Mouse (Mus musculus) granulocyte monocyte progenitor cell, adult 5-6 weeks (primary cell): ENCODE data around the gene Ptafr. TPM values are rescaled to one million over a fixed set of nuclear protein-coding genes. Genes with fewer than 3 reads are reported as not detected.

ENCODE experiments used
- ATAC-seq: replicated peaks from 2 replicates; pipeline ENCODE4 v1.8.0; 2016; ENCODE audit warnings: mild to moderate bottlenecking, moderate TSS enrichment, inconsistent platforms; ENCODE audit not compliant: poor library complexity, severe bottlenecking
- total RNA-seq, 2 experiments: library from RNA; stranded (forward) in 1 of 2; stranded (reverse) in 1 of 2; fragments of 200-712, 200-1000 nt in 1 of 2; fragments of >200 nt in 1 of 2; fragmentation: Nextera tagmentation in 1 of 2; gene quantifications; 2 replicates each; pipeline ENCODE4 v1.2.3; 2014 to 2017

The Ptafr gene
- total RNA-seq (2014; fragmentation: Nextera tagmentation): 2.4 TPM in 2 replicates
- total RNA-seq (2017): 1.2 and 1.4 TPM in 2 replicates

- ATAC-seq: peak; percentile 95
These were observed at the start of gene Ptafr for GRCm38 (mm10) chr4:132563965-132564364. Gene Ptafr, plus strand, starts transcription at chr4:132564067.

- peak; percentile 22 for ATAC-seq
These were observed 49.2 kb upstream of the Ptafr start for GRCm38 (mm10) chr4:132514555-132515135.

GRCm38 (mm10) chr4:132515369-132516155 lies 48.3 kb upstream of the Ptafr start:
- peak; percentile 84 for ATAC-seq

- ATAC-seq: no peak
These were observed 45.8 kb upstream of the Ptafr start for GRCm38 (mm10) chr4:132518066-132518465.

- ATAC-seq: no peak
These were observed 44.7 kb upstream of the Ptafr start for GRCm38 (mm10) chr4:132519188-132519587.

- ATAC-seq: no peak
These were observed 39.5 kb upstream of the Ptafr start for GRCm38 (mm10) chr4:132524321-132524741.

GRCm38 (mm10) chr4:132524808-132525207 lies 39.1 kb upstream of the Ptafr start:
- ATAC-seq: no peak

- ATAC-seq: peak; percentile 47
These were observed 37.2 kb upstream of the Ptafr start for GRCm38 (mm10) chr4:132526678-132527077.

GRCm38 (mm10) chr4:132527917-132528522 lies 35.8 kb upstream of the Ptafr start:
- ATAC-seq: peak; percentile 80

- peak; percentile 44 for ATAC-seq
These were observed 34.5 kb upstream of the Ptafr start for GRCm38 (mm10) chr4:132529344-132529743.

- ATAC-seq: no peak
These were observed 33.6 kb upstream of the Ptafr start for GRCm38 (mm10) chr4:132530033-132530804.

GRCm38 (mm10) chr4:132532496-132532895 lies 31.4 kb upstream of the Ptafr start:
- no peak for ATAC-seq

GRCm38 (mm10) chr4:132532981-132533916 lies 30.6 kb upstream of the Ptafr start, which contains the start of gene Atpif1:
Gene Atpif1, minus strand, starts transcription at chr4:132533659.
- ATAC-seq: peak; percentile 87

- peak; percentile 49 for ATAC-seq
These were observed 28.3 kb upstream of the Ptafr start, which contains the start of gene Dnajc8 for GRCm38 (mm10) chr4:132535406-132536121. Gene Dnajc8, plus strand, starts transcription at chr4:132535550.

- no peak for ATAC-seq
These were observed 24.4 kb upstream of the Ptafr start for GRCm38 (mm10) chr4:132539481-132539880.

- no peak for ATAC-seq
These were observed 22.5 kb upstream of the Ptafr start for GRCm38 (mm10) chr4:132541413-132541812.

- no peak for ATAC-seq
These were observed 21.1 kb upstream of the Ptafr start for GRCm38 (mm10) chr4:132542724-132543123.

GRCm38 (mm10) chr4:132545851-132546250 lies 18.0 kb upstream of the Ptafr start:
- peak; percentile 74 for ATAC-seq

- no peak for ATAC-seq
These were observed 9.6 kb upstream of the Ptafr start for GRCm38 (mm10) chr4:132554221-132554620.
